Mouse (Mus musculus): Measurements from ENCODE around the gene Bach2. TPM values are rescaled to one million over a fixed set of nuclear protein-coding genes. Genes with fewer than 3 reads are reported as not detected.

The Bach2 gene
- total RNA-seq, 2 experiments from 2014 or later, result 0.99 to 3.6 TPM

DNA sequence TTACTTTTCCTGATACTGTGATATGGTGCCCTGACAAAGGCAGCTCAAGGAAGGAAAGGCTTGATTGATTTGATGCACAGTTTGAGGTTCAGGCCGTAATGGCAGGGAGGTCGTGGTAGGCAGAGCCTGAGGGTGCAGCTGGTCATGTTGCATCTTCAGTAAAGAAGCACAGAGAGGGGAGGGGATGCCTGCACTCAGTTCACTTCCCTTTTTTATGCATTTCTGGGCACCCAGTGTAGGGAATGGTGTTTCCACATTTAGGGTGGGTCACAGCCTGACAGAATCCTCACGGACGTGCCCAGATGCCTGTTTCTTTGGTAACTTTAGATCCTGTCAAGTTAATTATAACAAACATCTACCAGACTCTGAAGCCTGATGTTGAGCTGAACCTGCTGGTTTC is 306.9 kb downstream of the Bach2 start:
- peak; percentile 97 for ATAC-seq (ENCODE audit: poor library complexity, severe bottlenecking)

DNA sequence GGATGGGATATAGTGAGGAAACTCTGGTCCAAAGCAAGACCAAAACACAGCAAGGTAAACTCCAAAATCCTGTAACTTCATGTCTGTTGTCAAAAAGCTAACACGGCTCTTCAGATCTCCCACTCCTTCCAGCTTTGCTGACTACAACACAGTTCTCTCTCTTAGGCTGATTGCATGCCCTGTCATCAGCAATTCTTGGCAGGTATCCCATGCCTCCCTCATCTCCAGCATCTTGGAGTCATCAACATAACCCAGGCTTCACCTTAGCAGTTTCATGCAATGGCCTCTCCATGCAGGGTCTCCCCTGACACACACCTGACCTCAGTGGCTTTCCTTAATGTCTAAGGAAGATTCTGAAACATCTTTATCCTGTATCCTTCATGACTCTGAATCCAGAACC is 310.5 kb downstream of the Bach2 start:
- no peak for ATAC-seq (ENCODE audit: poor library complexity, severe bottlenecking)

DNA sequence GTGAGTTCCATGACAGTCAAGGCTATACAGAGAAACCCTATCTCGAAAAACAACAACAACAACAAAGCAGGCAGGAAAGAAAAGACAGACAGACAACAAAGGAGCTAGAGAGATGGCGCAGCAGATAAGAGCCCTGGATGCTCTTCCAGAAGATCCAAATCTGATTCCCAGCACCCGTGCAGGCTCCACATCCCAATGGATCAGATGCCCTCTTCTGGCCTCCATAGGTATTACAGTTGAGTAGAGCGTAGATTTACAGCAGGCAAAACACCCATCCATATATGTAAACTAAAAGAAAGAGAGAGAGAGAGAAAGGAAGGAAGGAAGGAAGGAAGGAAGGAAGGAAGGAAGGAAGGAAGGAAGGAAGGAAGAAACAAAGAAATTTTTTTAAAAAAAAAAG is 312.7 kb downstream of the Bach2 start:
- no peak for ATAC-seq (ENCODE audit: poor library complexity, severe bottlenecking)

DNA sequence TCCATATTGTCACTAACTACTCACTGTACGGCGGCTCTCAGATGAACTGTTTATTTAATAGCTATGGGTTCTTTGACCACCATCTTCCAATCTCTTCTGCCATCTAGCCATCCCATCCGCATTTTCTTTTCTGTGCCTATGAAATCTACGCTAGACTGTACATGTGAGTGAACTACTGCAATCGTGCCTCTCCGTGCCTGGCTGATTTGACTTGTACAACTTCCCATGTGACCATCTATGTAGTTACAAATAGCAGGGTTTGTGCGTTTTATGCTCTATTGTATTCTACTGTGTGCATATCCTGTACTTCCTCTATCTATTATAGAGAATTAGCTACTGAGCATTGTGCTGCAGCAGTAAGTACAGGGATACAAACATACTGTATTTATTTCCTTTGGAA is 316.9 kb downstream of the Bach2 start:
- ATAC-seq (ENCODE audit: poor library complexity, severe bottlenecking), result no peak

DNA sequence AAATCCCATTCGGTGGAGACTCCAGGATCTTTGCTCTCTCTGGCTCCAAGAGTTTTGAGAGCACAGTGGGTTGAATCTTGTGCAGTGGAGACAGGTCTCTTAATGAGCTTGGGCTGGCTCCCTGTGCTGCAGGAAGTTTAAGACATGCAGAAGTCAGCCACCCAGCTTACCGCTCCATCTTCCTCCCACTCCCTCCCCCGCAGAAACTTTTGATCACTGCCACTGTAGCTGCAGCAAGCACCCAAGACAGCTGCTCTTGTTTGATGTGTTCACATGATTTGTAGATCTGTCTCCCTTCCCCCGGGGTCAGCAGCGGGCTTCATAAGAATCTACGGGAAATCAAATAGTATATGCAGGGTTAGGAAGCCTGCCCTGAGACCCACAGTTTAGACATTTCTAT is 321.6 kb downstream of the Bach2 start:
- 0 out of 2 replicates have a peak, but pooled peaks have one; percentile 16 for ATAC-seq (ENCODE audit: poor library complexity, severe bottlenecking)

DNA sequence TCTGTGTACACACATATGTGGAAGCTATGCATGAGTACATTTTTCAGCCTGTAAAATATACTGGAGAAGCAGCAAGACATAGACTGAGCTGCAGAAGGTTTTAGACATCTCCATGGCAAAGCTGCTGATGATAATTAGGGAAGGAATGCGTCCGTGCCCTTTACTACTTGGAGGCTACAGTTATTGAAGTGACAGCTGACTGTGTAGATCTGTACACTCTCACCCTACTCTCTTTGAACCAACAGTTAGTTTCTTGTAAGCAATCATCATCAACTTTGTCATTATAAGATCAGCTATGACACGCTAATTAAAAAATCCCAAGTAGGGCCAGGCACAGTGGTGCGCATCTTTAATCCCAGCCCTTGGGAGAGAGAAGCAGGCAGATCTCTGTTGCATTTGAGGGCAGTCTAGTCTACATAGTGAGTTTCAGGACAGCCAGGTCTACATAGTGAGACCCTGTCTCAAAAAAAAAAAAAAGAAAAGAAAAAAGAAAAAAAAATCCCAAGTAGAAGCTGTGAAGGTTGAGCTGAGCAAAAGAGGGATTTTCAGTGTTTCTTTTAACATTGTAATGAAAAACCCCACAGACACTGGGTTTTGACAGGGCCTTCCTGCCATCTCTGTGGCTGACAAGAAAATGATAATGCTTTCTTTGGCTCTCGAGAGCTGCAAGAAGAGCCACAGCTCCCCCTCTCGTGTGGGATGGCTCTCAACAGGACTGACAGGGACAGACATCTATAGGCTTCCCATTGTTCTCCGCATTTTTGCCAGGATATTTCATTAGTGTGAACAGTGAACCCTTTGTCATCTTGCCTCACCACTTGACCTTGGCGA is 322.3 kb downstream of the Bach2 start:
- ATAC-seq (ENCODE audit: poor library complexity, severe bottlenecking), result no peak

DNA sequence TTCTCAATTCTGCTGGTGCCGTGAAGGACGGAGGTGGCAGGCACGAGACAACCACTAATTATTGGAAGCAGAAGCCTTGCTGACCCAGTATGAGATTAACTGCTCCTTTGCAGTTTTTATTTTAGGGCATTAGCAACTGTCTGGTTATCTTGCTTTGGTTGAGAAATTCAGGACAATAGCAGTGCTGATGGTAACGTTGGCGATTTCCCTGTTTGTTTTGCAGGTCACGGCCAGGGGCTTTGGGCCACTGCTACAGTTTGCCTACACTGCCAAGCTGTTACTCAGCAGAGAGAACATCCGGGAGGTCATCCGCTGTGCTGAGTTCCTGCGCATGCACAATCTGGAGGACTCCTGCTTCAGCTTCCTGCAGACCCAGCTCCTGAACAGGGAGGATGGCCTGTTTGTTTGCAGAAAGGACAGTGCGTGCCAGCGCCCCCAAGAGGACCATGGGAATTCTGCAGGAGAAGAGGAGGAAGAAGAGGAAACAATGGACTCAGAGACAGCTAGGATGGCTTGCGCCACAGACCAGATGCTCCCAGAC is 323.0 kb downstream of the Bach2 start:
- ATAC-seq (ENCODE audit: poor library complexity, severe bottlenecking), result no peak

DNA sequence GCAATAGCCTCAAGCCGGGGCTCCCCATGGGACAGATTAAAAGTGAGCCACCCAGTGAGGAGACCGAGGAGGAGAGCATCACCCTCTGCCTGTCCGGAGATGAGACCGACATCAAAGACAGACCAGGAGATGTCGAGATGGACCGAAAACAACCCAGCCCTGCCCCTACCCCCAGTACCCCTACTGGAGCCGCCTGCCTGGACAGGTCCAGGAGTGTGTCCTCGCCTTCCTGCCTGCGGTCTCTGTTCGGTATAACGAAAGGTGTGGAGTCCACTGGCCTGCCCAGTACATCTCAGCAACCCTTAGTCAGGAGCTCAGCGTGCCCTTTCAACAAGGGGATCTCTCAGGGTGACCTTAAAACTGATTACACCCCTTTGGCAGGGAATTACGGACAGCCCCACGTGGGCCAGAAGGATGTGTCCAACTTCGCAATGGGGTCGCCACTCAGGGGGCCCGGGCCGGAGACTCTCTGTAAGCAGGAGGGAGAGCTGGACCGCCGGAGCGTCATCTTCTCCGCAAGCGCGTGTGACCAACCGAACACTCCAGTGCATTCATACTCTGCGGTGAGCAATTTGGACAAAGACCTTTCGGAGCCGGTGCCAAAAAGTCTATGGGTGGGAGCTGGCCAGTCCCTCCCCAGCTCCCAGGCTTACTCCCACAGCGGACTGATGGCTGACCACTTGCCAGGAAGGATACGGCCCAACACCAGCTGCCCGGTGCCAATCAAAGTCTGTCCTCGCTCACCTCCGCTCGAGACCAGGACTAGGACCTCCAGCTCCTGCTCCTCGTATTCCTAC is 323.9 kb downstream of the Bach2 start:
- ATAC-seq (ENCODE audit: poor library complexity, severe bottlenecking), result no peak

DNA sequence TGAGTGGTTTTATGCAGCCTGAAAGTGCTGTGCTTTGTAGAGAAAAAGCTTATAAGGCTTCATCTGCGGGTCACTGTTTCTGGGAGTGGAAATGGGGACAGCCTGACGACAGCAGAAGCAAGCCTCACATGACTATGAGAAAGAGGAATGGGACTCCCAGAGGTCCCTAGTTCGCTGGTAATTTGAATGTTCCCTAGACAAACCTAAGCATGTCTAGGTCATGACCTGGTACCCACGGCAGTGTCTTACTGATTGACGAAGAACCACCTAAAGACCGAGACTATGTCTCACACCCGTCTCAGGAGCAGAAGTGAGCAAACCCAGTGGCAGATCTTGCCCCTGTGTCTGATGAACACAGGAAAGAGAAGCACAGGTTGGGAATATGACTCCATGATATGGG is 325.8 kb downstream of the Bach2 start:
- ATAC-seq (ENCODE audit: poor library complexity, severe bottlenecking), result peak; percentile 43

DNA sequence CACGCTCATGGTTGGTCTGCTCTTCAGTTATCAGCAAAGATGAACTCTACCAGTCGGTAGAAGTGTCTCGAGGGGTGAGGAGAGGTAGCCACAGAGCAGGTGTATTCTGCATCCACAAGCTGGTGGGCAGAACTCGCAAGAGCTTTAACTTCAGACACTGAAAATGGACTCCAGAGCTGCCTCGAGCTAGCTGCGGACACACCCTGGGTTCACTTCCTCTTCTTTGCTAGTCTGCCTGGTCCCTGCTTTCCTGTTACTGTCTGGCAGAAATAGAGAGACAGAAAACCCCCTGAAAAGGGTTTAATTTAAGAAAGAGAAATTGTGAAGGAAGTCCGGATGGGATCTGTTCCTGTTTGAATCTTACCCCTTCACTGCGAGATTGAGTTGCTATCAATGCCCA is 326.3 kb downstream of the Bach2 start:
- ATAC-seq (ENCODE audit: poor library complexity, severe bottlenecking), result peak; percentile 88

DNA sequence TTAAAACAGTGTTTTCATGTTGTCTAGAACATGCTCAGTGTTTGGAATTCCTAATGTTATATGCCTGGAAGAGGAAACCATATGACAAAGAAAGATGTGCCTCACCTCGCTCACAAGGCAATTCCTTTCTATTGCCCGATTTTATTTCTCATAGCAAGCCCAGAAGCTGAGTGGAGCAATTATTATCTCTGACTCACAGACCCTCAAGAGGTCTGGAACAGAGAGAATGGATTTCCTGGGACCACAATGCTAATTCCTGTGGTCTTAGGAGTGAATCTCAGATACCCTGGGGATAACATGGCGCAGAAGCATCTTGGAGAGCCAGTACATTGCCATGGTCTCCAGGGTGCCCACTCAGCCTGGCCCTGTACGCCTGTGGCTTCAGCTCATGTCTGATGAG is 330.4 kb downstream of the Bach2 start:
- ATAC-seq (ENCODE audit: poor library complexity, severe bottlenecking), result no peak

DNA sequence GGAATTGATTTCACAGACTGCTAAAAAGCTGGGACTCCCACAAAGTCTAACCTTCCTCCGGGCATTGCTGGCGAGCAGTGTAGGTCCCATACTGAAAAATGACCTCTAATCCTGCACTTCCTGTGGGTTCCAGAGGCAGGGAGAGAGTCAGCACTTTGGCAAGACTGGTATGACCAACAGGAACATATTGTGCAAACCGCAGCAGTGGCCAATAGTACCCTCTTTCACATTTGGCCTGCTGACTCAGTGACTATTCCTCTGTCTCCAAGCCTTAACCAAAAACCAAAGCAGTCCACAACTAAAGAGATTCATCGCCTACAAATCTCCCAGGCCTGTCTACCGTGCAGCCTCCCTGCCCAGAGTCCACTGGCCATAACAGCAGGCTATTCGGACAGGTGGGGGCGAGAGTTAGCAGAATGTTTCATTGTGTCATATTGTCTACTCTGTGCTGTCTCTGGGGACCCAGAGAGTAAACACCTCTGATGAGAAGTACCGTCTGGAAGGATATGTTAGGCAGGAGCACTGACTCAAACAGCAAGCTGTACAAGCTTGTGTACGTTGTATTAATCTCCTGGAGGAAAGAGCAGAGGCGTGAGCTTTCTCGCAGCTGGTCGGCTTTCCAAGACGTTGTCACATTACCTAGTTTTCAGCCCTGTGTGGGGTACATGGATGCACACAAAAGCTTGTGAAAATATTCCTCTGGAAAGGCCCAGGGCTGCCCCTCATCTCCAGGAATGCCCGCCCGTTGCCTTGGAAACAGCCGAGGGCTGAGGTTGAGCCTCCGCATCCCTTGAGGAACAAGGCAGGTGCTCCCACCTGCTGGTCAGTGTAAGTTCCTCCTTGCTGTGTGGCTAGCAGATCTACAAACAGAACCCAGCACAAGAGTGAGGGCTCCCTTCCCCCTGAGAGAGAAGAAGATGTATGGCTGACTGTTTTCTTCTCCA is 331.7 kb downstream of the Bach2 start:
- peak; percentile 81 for ATAC-seq (ENCODE audit: poor library complexity, severe bottlenecking)

DNA sequence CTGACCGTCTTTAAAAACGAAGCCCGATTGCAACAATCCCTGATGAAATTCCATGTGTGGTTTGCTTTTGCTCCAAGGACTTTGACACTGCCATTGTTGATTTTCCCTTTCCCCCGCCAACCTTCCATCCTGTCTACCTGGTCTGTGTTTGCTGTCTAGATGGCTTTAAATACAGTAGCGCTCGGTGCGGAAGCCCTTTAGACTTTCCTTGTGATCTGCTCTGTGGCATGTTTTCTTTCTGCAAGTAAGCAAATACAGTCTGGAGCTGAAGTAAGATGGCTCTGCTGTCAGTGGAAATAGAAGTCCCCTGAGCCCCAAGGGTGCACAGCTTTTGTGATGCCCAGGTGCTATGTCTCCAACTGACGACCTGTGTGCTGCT is 332.3 kb downstream of the Bach2 start:
- no peak for ATAC-seq (ENCODE audit: poor library complexity, severe bottlenecking)

DNA sequence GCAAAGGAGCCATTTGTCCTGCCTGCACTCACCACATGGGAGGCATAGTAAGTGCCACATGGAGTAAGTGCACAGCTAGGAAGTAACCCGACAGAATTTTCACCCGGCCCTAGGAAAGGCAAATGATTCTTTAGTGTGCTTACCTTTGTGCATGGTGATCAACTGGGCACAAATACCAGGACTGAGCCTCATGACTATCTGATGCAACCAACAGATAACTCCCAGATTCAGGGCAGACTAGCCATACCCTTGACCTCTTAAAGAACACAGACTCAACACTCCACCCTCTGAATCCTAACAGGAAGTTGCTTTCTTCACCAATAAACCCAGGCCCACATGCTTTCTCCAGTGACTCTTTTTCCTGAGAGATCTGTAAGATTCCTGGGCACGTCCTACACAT is 332.8 kb downstream of the Bach2 start:
- ATAC-seq (ENCODE audit: poor library complexity, severe bottlenecking), result no peak

DNA sequence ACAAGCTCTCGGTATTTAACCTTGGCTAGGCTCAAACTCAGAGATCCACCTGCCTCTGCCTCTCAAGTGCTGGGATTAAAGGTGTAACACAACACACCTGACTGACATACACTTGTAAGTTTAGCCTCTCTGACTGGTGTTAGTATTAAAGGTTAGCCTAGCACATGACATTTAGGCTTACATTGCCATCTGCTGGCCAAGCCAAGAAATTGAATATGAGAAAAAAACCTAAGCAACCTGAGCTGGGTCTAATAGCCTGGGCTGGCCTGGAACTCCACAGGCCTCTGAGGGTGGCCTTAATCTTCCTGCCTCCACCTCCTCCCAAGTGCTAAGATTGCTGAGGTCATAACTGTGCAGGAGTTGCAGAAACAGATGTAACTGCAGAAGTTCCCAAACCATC is 333.5 kb downstream of the Bach2 start:
- ATAC-seq (ENCODE audit: poor library complexity, severe bottlenecking), result peak; percentile 51

DNA sequence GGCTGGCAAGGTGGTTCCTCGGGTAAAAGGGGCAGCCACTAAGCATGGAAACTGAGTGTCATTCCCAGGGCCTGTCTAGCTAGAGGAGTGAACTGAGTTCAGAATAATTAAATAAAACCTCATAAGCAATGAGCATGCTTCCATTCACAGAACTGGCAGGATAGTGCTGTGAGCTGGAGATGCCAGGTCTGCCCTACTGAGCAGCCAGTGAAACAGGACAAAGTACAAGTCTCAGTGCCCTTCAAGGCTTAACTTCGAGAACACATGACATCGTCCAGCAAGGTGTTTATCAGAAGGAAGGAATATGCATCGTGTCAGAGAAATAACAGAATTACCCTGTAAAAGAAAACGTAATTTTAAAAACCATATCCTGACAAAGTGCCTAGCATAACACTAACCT is 335.0 kb downstream of the Bach2 start:
- ATAC-seq (ENCODE audit: poor library complexity, severe bottlenecking), result no peak

DNA sequence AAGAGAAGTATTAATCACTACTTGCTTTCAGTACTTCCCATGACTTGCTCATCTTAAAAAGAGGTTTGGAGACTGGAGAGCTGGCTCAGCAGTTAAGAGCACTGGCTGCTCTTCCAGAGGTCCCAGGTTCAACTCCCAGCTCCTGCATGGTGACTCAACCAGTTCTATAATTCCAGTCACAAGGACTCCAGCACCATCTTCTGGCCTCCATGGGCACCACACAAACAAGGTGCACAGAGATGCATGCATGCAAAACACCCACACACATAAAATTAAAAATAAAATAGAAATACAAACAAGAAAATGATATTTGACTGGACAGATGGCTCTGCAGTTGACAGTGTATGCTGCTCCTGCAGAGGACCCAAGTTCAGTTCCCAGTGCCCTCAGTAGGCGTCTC is 336.0 kb downstream of the Bach2 start:
- no peak for ATAC-seq (ENCODE audit: poor library complexity, severe bottlenecking)

DNA sequence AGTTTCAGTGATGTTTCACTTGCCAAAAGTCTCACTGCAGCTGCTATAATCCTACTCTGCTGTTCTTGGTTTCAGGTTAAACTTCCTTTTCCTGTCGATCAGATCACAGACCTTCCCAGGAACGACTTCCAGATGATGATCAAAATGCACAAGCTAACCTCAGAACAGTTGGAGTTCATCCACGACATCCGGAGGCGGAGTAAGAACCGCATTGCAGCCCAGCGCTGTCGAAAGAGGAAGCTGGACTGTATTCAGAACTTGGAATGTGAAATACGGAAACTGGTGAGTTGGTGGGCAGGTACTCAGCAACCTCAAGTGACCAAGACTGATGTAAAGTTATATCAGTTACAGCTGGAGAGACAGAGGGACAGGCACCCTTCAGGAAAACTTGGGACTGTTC is 336.6 kb downstream of the Bach2 start:
- peak; percentile 89 for ATAC-seq (ENCODE audit: poor library complexity, severe bottlenecking)

DNA sequence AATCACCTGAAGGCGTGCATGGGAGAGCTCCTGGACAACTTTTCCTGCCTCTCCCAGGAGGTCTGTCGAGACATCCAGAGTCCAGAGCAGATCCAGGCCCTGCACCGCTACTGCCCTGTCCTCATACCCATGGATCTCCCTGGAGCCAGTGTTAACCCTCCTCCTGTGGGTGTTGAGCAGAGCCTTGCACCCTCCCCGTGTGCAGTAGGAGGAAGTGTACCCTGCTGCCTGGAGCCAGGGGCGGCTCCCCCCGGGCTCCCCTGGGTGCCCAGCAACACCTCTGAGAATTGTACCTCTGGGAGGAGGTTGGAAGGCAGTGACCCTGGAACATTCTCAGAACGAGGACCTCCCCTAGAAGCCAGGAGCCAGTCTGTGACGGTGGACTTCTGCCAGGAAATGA is 341.2 kb downstream of the Bach2 start:
- peak; percentile 53 for ATAC-seq (ENCODE audit: poor library complexity, severe bottlenecking)

DNA sequence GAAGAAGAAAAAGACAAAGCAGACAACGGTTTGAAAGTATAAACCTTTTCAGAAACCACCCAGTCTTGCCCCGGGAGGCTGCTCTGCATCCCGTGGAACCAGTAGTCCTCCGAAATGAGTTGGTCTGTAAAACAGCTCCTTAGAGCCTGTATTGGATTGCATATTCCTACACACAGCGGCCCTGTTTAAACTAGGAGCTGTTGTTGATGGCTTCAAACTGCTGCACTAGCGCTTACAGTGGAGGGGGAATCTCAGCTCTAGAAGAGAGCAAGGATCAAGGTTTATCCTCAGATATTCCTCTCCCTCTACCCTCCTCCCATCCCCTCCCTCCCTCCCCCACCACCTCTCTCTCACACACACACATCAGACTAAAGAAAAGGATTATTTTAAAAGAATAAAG is 345.6 kb downstream of the Bach2 start:
- ATAC-seq (ENCODE audit: poor library complexity, severe bottlenecking), result no peak

DNA sequence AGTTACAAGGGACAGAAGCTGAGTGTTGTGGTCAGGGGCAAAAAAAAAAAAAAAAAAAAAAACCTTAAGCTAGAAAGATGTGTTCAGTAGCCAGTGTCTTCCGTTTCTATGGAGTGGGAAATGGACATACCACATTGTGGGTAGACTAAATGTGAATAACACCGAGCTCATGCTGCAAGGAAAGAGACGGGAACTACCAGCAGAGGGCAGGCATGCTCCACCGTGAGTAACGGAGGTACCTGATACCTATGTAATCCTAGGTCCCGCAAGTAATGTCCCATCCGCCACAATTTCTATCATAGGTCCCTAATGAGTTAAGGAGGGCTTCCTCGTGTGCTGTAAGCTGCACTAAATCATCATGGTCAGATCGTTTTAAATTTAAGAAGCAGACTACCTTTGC is 348.0 kb downstream of the Bach2 start:
- ATAC-seq (ENCODE audit: poor library complexity, severe bottlenecking), result peak; percentile 78

Data from megakaryocyte, adult 5-6 weeks (primary cell).